ENCODE assay signal across 19 mouse cellular contexts in genomic region chr7:64244371-64244770, GRCm38 (mm10).
"Had no signal": no experiment of that assay in that cellular context is flagged by ENCODE, and none has a peak within 500 bp of the region (broad histone marks: within the 10 kb centered on the region; RNA-seq: fewer than 3 reads in every experiment).

No protein-coding gene starts in this region.

- H3K4me2 ChIP-seq: liver, embryonic 12.5 days; lung, embryonic 14.5 days; midbrain, embryonic 12.5 days; neural tube, embryonic 12.5 days had no signal

- H3K4me3 ChIP-seq: liver, embryonic 12.5 days; midbrain, embryonic 10.5 days; midbrain, embryonic 12.5 days; myocyte; neural tube, embryonic 12.5 days had no signal

- H3K27me3 ChIP-seq: liver, embryonic 12.5 days; midbrain, embryonic 12.5 days; neural tube, embryonic 12.5 days had no signal

- H3K9me3 ChIP-seq: liver, embryonic 12.5 days; midbrain, embryonic 10.5 days; midbrain, embryonic 12.5 days; neural tube, embryonic 12.5 days had no signal

- H3K36me3 ChIP-seq: liver, embryonic 12.5 days; midbrain, embryonic 10.5 days; midbrain, embryonic 12.5 days; neural tube, embryonic 12.5 days had no signal

- H3K4me1 ChIP-seq: liver, embryonic 12.5 days; midbrain, embryonic 12.5 days; neural tube, embryonic 12.5 days had no signal

- H3K27ac ChIP-seq: liver, embryonic 12.5 days; liver, embryonic 14.5 days; midbrain, embryonic 10.5 days; midbrain, embryonic 12.5 days; neural tube, embryonic 12.5 days had no signal

- ATAC-seq: liver, embryonic 12.5 days had no signal

- H3K9ac ChIP-seq: liver, embryonic 12.5 days; liver, embryonic 14.5 days; lung, embryonic 14.5 days; midbrain, embryonic 12.5 days; neural tube, embryonic 12.5 days had no signal

- DNase-seq: lung, adult 18-20 months; lung, embryonic 14.5 days; lung, postnatal 10 days; lung, postnatal 4 days; midbrain, embryonic 14.5 days; retina, postnatal 1 day; right cerebral cortex, adult 18-20 months; right cerebral cortex, postnatal 25 days; right cerebral cortex, postnatal 4 days; spleen, adult 18-20 months; thymus, adult 2 months; thymus, postnatal 25 days; thymus, postnatal 4 days had no signal
